21 mouse cellular contexts compared by ENCODE assay signal in the genomic region with DNA sequence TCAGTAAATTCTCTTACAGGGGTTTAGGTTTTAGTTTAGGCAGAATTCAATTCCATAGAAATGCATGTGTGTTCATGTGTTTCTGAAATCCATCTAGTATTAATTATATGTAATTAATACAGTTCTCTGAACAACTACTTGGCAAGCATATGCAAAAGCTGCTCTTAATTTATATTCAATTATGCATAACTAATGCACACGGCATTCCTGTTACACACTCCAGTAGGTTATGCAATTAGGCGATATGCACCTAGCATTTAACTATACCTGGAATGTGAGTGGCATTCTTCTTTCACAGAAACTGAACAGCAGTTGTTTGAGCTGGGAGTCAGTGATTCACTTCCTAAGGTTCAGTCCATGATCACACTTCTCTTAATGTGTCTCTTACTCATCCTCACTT.
DNase-seq lines count a peak whose midpoint lies in the region; ATAC-seq and TF ChIP-seq lines count a peak whose summit lies in the region.
"Had no signal": no experiment of that assay in that cellular context is flagged by ENCODE, and none has a peak within 500 bp of the region (broad histone marks: within the 10 kb centered on the region; RNA-seq: fewer than 3 reads in every experiment).

No protein-coding gene starts in this region.

- H3K27ac ChIP-seq in forebrain, embryonic 14.5 days (ENCODE audit: low read depth, low read length) = no peak overlapping the region
- no peak overlapping the region for H3K27ac ChIP-seq in forebrain, embryonic 12.5 days
- no peak overlapping the region for H3K27ac ChIP-seq in hindbrain, embryonic 16.5 days (ENCODE audit: low read depth, low read length)
- no peak overlapping the region for H3K27ac ChIP-seq in hindbrain, embryonic 13.5 days
- H3K27ac ChIP-seq in midbrain, embryonic 15.5 days = no peak overlapping the region
- H3K27ac ChIP-seq in midbrain, postnatal 0 days (ENCODE audit: low read depth, low read length) = no peak overlapping the region
- H3K27ac ChIP-seq: embryonic facial prominence, embryonic 10.5 days; embryonic facial prominence, embryonic 12.5 days had no signal

- no peak overlapping the region for H3K9ac ChIP-seq in forebrain, embryonic 14.5 days (ENCODE audit: low read length)
- H3K9ac ChIP-seq in forebrain, embryonic 12.5 days = no peak overlapping the region
- no peak overlapping the region for H3K9ac ChIP-seq in hindbrain, embryonic 16.5 days (ENCODE audit: low read depth, low read length)
- no peak overlapping the region for H3K9ac ChIP-seq in hindbrain, embryonic 13.5 days
- no peak overlapping the region for H3K9ac ChIP-seq in midbrain, embryonic 15.5 days
- H3K9ac ChIP-seq in midbrain, postnatal 0 days (replicated peaks; ENCODE audit: low read length, poor library complexity, severe bottlenecking) = no peak overlapping the region
- H3K9ac ChIP-seq: embryonic facial prominence, embryonic 12.5 days; forebrain, postnatal 0 days had no signal

- 28% methylated on average over 2 of the region's 2 CpGs for WGBS in forebrain, embryonic 14.5 days
- WGBS in forebrain, embryonic 12.5 days = 67% methylated on average over 2 of the region's 2 CpGs
- 36% methylated on average over 2 of the region's 2 CpGs for WGBS in hindbrain, embryonic 16.5 days
- 48% methylated on average over 2 of the region's 2 CpGs for WGBS in hindbrain, embryonic 13.5 days
- WGBS in midbrain, embryonic 15.5 days = 41% methylated on average over 2 of the region's 2 CpGs
- WGBS in midbrain, postnatal 0 days = 67% methylated on average over 2 of the region's 2 CpGs

- no peak for TF ChIP-seq CTCF in midbrain, postnatal 0 days (IDR thresholded peaks at IDR 0.05)
- TF ChIP-seq CTCF in brain, embryonic 14.5 days (IDR thresholded peaks at IDR 0.05; ENCODE audit: borderline replicate concordance, extremely low read depth, insufficient read depth, insufficient read length) = no peak

- peak; percentile 51 for DNase-seq in forebrain, embryonic 14.5 days (ENCODE audit: low spot score)
- DNase-seq in midbrain, postnatal 0 days (ENCODE audit: low spot score) = no peak
- DNase-seq in brain, embryonic 14.5 days (ENCODE audit: low read depth) = peak; percentile 54
- DNase-seq in cerebellum, postnatal 14 days = no peak
- DNase-seq: adrenal gland, adult 8-10 months; adrenal gland, postnatal 14 days; adrenal gland, postnatal 36 days; cerebellum, adult 11 months; cerebellum, adult 18-20 months; cerebellum, adult 8-10 months; cerebellum, adult 9-11 months; cerebellum, postnatal 25 days; forebrain, postnatal 0 days had no signal

- H3K9me3 ChIP-seq in forebrain, embryonic 14.5 days (replicated peaks; ENCODE audit: control insufficient read depth, low read length) = no peaks in the 10 kb centered on the region
- no peaks in the 10 kb centered on the region for H3K9me3 ChIP-seq in forebrain, embryonic 12.5 days
- no peaks in the 10 kb centered on the region for H3K9me3 ChIP-seq in hindbrain, embryonic 16.5 days (ENCODE audit: control insufficient read depth, low read length)
- no peaks in the 10 kb centered on the region for H3K9me3 ChIP-seq in hindbrain, embryonic 13.5 days
- no peaks in the 10 kb centered on the region for H3K9me3 ChIP-seq in midbrain, embryonic 15.5 days
- H3K9me3 ChIP-seq in midbrain, postnatal 0 days (ENCODE audit: low read length) = no peaks in the 10 kb centered on the region
- H3K9me3 ChIP-seq: embryonic facial prominence, embryonic 10.5 days; embryonic facial prominence, embryonic 12.5 days had no signal

- no peaks in the 10 kb centered on the region for H3K27me3 ChIP-seq in forebrain, embryonic 14.5 days (replicated peaks; ENCODE audit: control insufficient read depth, insufficient read depth, low read length)
- no peaks in the 10 kb centered on the region for H3K27me3 ChIP-seq in forebrain, embryonic 12.5 days
- no peaks in the 10 kb centered on the region for H3K27me3 ChIP-seq in hindbrain, embryonic 16.5 days (replicated peaks; ENCODE audit: control insufficient read depth, insufficient read depth, low read length)
- H3K27me3 ChIP-seq in hindbrain, embryonic 13.5 days = no peaks in the 10 kb centered on the region
- H3K27me3 ChIP-seq in midbrain, embryonic 15.5 days (replicated peaks) = no peaks in the 10 kb centered on the region
- H3K27me3 ChIP-seq in midbrain, postnatal 0 days (ENCODE audit: insufficient read depth, low read length) = no peaks in the 10 kb centered on the region
- H3K27me3 ChIP-seq: embryonic facial prominence, embryonic 12.5 days had no signal

- TF ChIP-seq POLR2A in brain, embryonic 14.5 days (IDR thresholded peaks at IDR 0.05; ENCODE audit: borderline replicate concordance, extremely low read depth, insufficient read depth, insufficient read length, poor library complexity, severe bottlenecking) = no peak

- H3K4me2 ChIP-seq in forebrain, embryonic 14.5 days (ENCODE audit: low read length) = no peak overlapping the region
- no peak overlapping the region for H3K4me2 ChIP-seq in forebrain, embryonic 12.5 days
- H3K4me2 ChIP-seq in hindbrain, embryonic 16.5 days (ENCODE audit: low read length) = no peak overlapping the region
- no peak overlapping the region for H3K4me2 ChIP-seq in hindbrain, embryonic 13.5 days
- H3K4me2 ChIP-seq in midbrain, embryonic 15.5 days = no peak overlapping the region
- no peak overlapping the region for H3K4me2 ChIP-seq in midbrain, postnatal 0 days (ENCODE audit: low read depth, low read length, poor library complexity, severe bottlenecking)
- H3K4me2 ChIP-seq: embryonic facial prominence, embryonic 12.5 days had no signal

- H3K4me1 ChIP-seq in forebrain, embryonic 14.5 days (ENCODE audit: control insufficient read depth, insufficient read depth, low read length) = peaks cover 6% of the 10 kb centered on the region; the same call in 1 of the 2 replicates
- H3K4me1 ChIP-seq in forebrain, embryonic 12.5 days = peaks cover 8% of the 10 kb centered on the region; the same call in 1 of the 2 replicates
- no peaks in the 10 kb centered on the region for H3K4me1 ChIP-seq in hindbrain, embryonic 16.5 days (ENCODE audit: control insufficient read depth, insufficient read depth, low read depth, low read length)
- peaks cover 9% of the 10 kb centered on the region; the same call in 1 of the 2 replicates for H3K4me1 ChIP-seq in hindbrain, embryonic 13.5 days (replicated peaks)
- H3K4me1 ChIP-seq in midbrain, embryonic 15.5 days = peaks cover 5% of the 10 kb centered on the region; the same call in 1 of the 2 replicates
- no peaks in the 10 kb centered on the region for H3K4me1 ChIP-seq in midbrain, postnatal 0 days (ENCODE audit: insufficient read depth, low read length)

- no peaks in the 10 kb centered on the region for H3K36me3 ChIP-seq in forebrain, embryonic 14.5 days (ENCODE audit: control insufficient read depth, insufficient read depth, low read length)
- H3K36me3 ChIP-seq in forebrain, embryonic 12.5 days (replicated peaks) = no peaks in the 10 kb centered on the region
- no peaks in the 10 kb centered on the region; the same call in 1 of the 2 replicates for H3K36me3 ChIP-seq in hindbrain, embryonic 16.5 days (ENCODE audit: control insufficient read depth, insufficient read depth, low read length)
- H3K36me3 ChIP-seq in hindbrain, embryonic 13.5 days = no peaks in the 10 kb centered on the region
- no peaks in the 10 kb centered on the region for H3K36me3 ChIP-seq in midbrain, embryonic 15.5 days (replicated peaks)
- peaks cover 6% of the 10 kb centered on the region; the same call in 1 of the 2 replicates for H3K36me3 ChIP-seq in midbrain, postnatal 0 days (ENCODE audit: insufficient read depth, low read length)
- H3K36me3 ChIP-seq: embryonic facial prominence, embryonic 10.5 days; embryonic facial prominence, embryonic 12.5 days had no signal

- peak; percentile 50; the same call in 1 of the 2 replicates for ATAC-seq in forebrain, embryonic 14.5 days
- no peak for ATAC-seq in forebrain, embryonic 12.5 days (ENCODE audit: low FRiP score)
- ATAC-seq in hindbrain, embryonic 16.5 days = 0 out of 2 replicates have a peak, but pooled peaks have one; percentile 24
- ATAC-seq in hindbrain, embryonic 13.5 days (ENCODE audit: low FRiP score) = no peak
- 0 out of 2 replicates have a peak, but pooled peaks have one; percentile 58 for ATAC-seq in midbrain, embryonic 15.5 days (replicated peaks)
- no peak for ATAC-seq in midbrain, postnatal 0 days (ENCODE audit: low FRiP score)
- ATAC-seq: activated CD4-positive, CD25-positive, alpha-beta regulatory T cell, adult 4 months; forebrain, postnatal 0 days; Patski had no signal

- no peak overlapping the region for H3K4me3 ChIP-seq in forebrain, embryonic 14.5 days (ENCODE audit: low read depth, low read length)
- no peak overlapping the region for H3K4me3 ChIP-seq in forebrain, embryonic 12.5 days (replicated peaks)
- H3K4me3 ChIP-seq in hindbrain, embryonic 16.5 days (ENCODE audit: low read length) = no peak overlapping the region
- no peak overlapping the region for H3K4me3 ChIP-seq in hindbrain, embryonic 13.5 days
- no peak overlapping the region for H3K4me3 ChIP-seq in midbrain, embryonic 15.5 days
- H3K4me3 ChIP-seq in midbrain, postnatal 0 days (ENCODE audit: low read depth, low read length) = no peak overlapping the region
- H3K4me3 ChIP-seq: embryonic facial prominence, embryonic 10.5 days; embryonic facial prominence, embryonic 12.5 days had no signal

Comparison
In these comparisons a context has a peak if more than half of its experiments do, and no peak if none do; other contexts are left out.
1. ATAC-seq: peak in forebrain, embryonic 14.5 days (single experiment), hindbrain, embryonic 16.5 days (single experiment) and midbrain, embryonic 15.5 days (single experiment); none in forebrain, embryonic 12.5 days (single experiment), hindbrain, embryonic 13.5 days (single experiment) and midbrain, postnatal 0 days (single experiment).
2. DNase-seq: peak in forebrain, embryonic 14.5 days (single experiment) and brain, embryonic 14.5 days (single experiment); none in midbrain, postnatal 0 days (single experiment) and cerebellum, postnatal 14 days (0 of 2).